Mouse (Mus musculus): ENCODE measurements around the gene Scp2d1. TPM values are rescaled to one million over a fixed set of nuclear protein-coding genes. Genes with fewer than 3 reads are reported as not detected.
A peak's percentile ranks its signal among the peaks of the same experiment; 100 is the strongest.

Gene Scp2d1
- polyA plus RNA-seq, 1 experiment from 2014 or later, result not detected

- no peak overlapping the region for H3K4me3 ChIP-seq (ENCODE audit: low read depth, low read length)
- ATAC-seq (ENCODE audit: low read depth) (no peak), DNase-seq (ENCODE audit: low spot score) (no peak)
Observed at GRCm38 (mm10) chr2:144791671-144792294, 31.7 kb upstream of the Scp2d1 start.

DNA sequence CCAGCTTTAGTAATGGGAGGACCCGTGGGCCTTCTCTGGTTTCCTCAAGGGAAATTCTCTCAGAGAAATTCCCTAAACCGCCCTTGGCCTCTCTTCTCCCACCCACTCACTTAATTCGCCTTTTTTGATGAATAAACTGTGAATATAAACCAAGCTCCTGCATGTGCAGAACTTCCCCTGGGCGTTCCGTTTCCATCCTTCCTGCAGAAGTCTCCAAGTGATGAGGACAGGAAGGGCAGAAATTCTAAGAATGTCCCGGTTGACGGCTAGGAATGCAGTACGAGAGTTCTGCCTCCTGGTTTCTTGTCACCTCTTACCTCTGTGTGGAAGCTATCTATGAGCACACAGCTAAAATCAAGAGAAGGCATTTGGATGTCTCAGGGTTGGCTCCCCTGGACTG is 25.9 kb upstream of the Scp2d1 start:
- H3K27ac ChIP-seq (replicated peaks; ENCODE audit: low read depth, low read length), result no peak overlapping the region
- no peak overlapping the region for H3K9ac ChIP-seq (ENCODE audit: low read depth, low read length)

More at GRCm38 (mm10) chr2:144791671-144792294, 31.7 kb upstream of the Scp2d1 start:
- Histone ChIP-seq H3K4me2 (ENCODE audit: low read depth, low read length) (no peak overlapping the region), H3K4me1 (ENCODE audit: control insufficient read depth, insufficient read depth, low read length) (no peaks in the 10 kb centered on the region), H3K27me3 (replicated peaks; ENCODE audit: control insufficient read depth, insufficient read depth, low read length) (no peaks in the 10 kb centered on the region), H3K36me3 (ENCODE audit: control insufficient read depth, insufficient read depth, low read length) (no peaks in the 10 kb centered on the region), H3K9me3 (ENCODE audit: control insufficient read depth, low read length) (no peaks in the 10 kb centered on the region), H3K27ac (replicated peaks; ENCODE audit: low read depth, low read length) (no peak overlapping the region), H3K9ac (ENCODE audit: low read depth, low read length) (no peak overlapping the region)
- 71% methylated on average over 14 of the region's 14 CpGs for WGBS

GRCm38 (mm10) chr2:144807766-144808754 is 15.4 kb upstream of the Scp2d1 start:
- no peak for ATAC-seq (ENCODE audit: low read depth)
- H3K9ac ChIP-seq (ENCODE audit: low read depth, low read length), result no peak overlapping the region
- H3K9me3 ChIP-seq (ENCODE audit: control insufficient read depth, low read length), result no peaks in the 10 kb centered on the region
- H3K4me2 ChIP-seq (ENCODE audit: low read depth, low read length), result no peak overlapping the region
- H3K36me3 ChIP-seq (ENCODE audit: control insufficient read depth, insufficient read depth, low read length), result no peaks in the 10 kb centered on the region
- no peak overlapping the region for H3K27ac ChIP-seq (replicated peaks; ENCODE audit: low read depth, low read length)
- no peaks in the 10 kb centered on the region; the same call in 1 of the 2 replicates for H3K4me1 ChIP-seq (ENCODE audit: control insufficient read depth, insufficient read depth, low read length)
- no peak overlapping the region for H3K4me3 ChIP-seq (ENCODE audit: low read depth, low read length)
- no peaks in the 10 kb centered on the region for H3K27me3 ChIP-seq (replicated peaks; ENCODE audit: control insufficient read depth, insufficient read depth, low read length)
- WGBS, result 54% methylated on average over 15 of the region's 15 CpGs
- DNase-seq (ENCODE audit: low spot score), result no peak

More for the DNA sequence above, 25.9 kb upstream of the Scp2d1 start:
- H3K27me3 ChIP-seq (replicated peaks; ENCODE audit: control insufficient read depth, insufficient read depth, low read length), result no peaks in the 10 kb centered on the region
- ATAC-seq (ENCODE audit: low read depth) (no peak), DNase-seq (ENCODE audit: low spot score) (no peak)
- H3K4me2 ChIP-seq (ENCODE audit: low read depth, low read length), result no peak overlapping the region
- 47% methylated on average over 8 of the region's 8 CpGs for WGBS
- H3K4me3 ChIP-seq (ENCODE audit: low read depth, low read length), result no peak overlapping the region
- no peaks in the 10 kb centered on the region for H3K4me1 ChIP-seq (ENCODE audit: control insufficient read depth, insufficient read depth, low read length)
- no peaks in the 10 kb centered on the region for H3K9me3 ChIP-seq (ENCODE audit: control insufficient read depth, low read length)
- no peaks in the 10 kb centered on the region for H3K36me3 ChIP-seq (ENCODE audit: control insufficient read depth, insufficient read depth, low read length)

DNA sequence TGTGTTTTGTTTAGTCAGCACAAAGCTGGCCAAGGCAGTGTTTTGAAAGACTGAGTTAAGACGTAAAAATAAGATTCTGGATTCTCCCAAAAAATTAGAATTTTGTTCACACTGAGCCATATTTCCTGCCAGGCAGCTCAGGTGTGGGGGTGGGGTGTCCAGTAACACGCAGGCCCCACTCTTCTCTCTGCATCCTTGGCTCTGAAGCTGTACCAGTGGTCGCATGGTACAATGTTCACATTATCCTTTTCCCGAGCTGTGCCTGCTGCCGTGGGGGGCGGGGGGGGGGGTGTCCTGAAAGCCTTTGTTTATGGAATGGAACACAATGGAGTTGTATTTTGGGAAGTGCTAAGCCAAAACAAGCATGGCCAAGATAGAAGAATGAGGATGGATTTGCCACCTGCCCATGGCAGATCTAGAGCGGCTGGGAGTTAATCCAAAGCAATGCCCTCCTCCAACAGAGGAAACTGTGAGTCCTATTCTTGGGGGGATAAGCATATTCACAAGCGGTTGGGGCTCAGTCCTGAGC is 5.1 kb downstream of the Scp2d1 start:
- Histone ChIP-seq H3K9me3 (ENCODE audit: control insufficient read depth, low read length) (0 out of 2 replicates have a peak, but pooled peaks cover 3% of the 10 kb centered on the region), H3K4me2 (ENCODE audit: low read depth, low read length) (no peak overlapping the region), H3K36me3 (ENCODE audit: control insufficient read depth, insufficient read depth, low read length) (no peaks in the 10 kb centered on the region), H3K4me3 (ENCODE audit: low read depth, low read length) (no peak overlapping the region), H3K27me3 (replicated peaks; ENCODE audit: control insufficient read depth, insufficient read depth, low read length) (no peaks in the 10 kb centered on the region), H3K27ac (replicated peaks; ENCODE audit: low read depth, low read length) (no peak overlapping the region), H3K4me1 (ENCODE audit: control insufficient read depth, insufficient read depth, low read length) (no peaks in the 10 kb centered on the region), H3K9ac (ENCODE audit: low read depth, low read length) (no peak overlapping the region)
- ATAC-seq (ENCODE audit: low read depth) (no peak), DNase-seq (ENCODE audit: low spot score) (peak; percentile 25)
- 54% methylated on average over 8 of the region's 8 CpGs for WGBS

DNA sequence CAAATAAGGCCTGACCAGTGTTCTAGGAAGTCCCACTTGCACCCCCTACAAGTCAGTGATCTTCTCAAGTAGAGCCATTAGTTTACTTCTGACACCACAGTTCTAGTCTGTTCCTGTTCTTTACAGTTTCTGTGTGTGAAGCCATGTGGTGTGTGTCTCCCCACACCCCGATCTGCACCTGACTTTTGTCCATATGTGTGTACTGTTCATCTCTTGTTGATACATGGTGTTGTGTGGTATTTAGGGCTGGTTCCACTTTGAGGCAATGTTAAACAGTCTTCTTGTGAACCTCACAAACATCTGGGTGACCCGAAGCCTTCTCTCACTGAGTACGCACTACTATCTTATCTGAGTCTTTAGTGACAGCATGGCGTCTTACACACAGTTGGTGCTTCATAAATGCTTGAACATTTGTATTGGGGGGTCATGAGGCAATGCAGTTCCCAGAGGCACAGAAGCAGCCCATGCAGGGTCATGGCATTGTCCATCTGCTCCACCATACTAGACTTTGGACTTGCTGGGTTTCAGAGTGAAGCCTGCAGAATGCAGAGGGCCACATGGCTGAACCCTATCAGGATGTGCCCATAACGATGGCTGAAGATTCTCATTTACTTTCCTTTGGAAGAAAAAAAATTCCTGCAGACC is 13.3 kb downstream of the Scp2d1 start:
- H3K4me1 ChIP-seq (ENCODE audit: control insufficient read depth, insufficient read depth, low read length), result no peaks in the 10 kb centered on the region

GRCm38 (mm10) chr2:144837312-144837679 is 13.8 kb downstream of the Scp2d1 start:
- no peak overlapping the region for H3K4me2 ChIP-seq (ENCODE audit: low read depth, low read length)
- no peak overlapping the region for H3K27ac ChIP-seq (replicated peaks; ENCODE audit: low read depth, low read length)
- H3K4me3 ChIP-seq (ENCODE audit: low read depth, low read length), result no peak overlapping the region
- H3K9me3 ChIP-seq (ENCODE audit: control insufficient read depth, low read length), result no peaks in the 10 kb centered on the region
- no peaks in the 10 kb centered on the region for H3K36me3 ChIP-seq (ENCODE audit: control insufficient read depth, insufficient read depth, low read length)
- no peak for ATAC-seq (ENCODE audit: low read depth)
- H3K27me3 ChIP-seq (replicated peaks; ENCODE audit: control insufficient read depth, insufficient read depth, low read length), result no peaks in the 10 kb centered on the region
- H3K4me1 ChIP-seq (ENCODE audit: control insufficient read depth, insufficient read depth, low read length), result no peaks in the 10 kb centered on the region
- no peak overlapping the region for H3K9ac ChIP-seq (ENCODE audit: low read depth, low read length)
- WGBS, result 77% methylated on average over 3 of the region's 3 CpGs
- peak; percentile 4 for DNase-seq (ENCODE audit: low spot score)

More for the DNA sequence above, 13.3 kb downstream of the Scp2d1 start:
- no peak overlapping the region for H3K4me3 ChIP-seq (ENCODE audit: low read depth, low read length)
- no peak overlapping the region for H3K27ac ChIP-seq (replicated peaks; ENCODE audit: low read depth, low read length)
- ATAC-seq (ENCODE audit: low read depth), result no peak
- H3K27me3 ChIP-seq (replicated peaks; ENCODE audit: control insufficient read depth, insufficient read depth, low read length), result no peaks in the 10 kb centered on the region
- no peak for DNase-seq (ENCODE audit: low spot score)
- no peaks in the 10 kb centered on the region for H3K9me3 ChIP-seq (ENCODE audit: control insufficient read depth, low read length)
- WGBS, result 89% methylated on average over 5 of the region's 5 CpGs
- H3K36me3 ChIP-seq (ENCODE audit: control insufficient read depth, insufficient read depth, low read length), result no peaks in the 10 kb centered on the region
- no peak overlapping the region for H3K4me2 ChIP-seq (ENCODE audit: low read depth, low read length)
- no peak overlapping the region for H3K9ac ChIP-seq (ENCODE audit: low read depth, low read length)

DNA sequence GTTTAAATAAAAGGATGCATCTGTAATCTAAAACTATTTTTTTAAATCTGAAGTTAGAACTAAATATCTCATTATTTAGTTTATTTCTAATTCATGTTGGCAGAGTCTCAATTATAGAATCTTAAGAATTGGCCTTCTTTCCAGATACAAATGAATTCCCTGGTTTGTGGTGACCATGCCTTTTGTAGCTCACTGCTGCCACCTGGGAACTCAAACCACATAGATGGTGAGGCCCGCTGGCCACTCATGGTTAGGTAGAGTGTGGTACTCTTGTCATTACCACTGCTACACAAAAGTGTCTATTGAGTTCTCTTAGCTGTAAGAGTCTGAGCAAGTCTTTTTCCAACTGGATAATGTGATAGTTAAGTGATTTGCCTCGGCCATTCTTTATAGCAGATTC is 45.4 kb downstream of the Scp2d1 start:
- H3K36me3 ChIP-seq (ENCODE audit: control insufficient read depth, insufficient read depth, low read length), result no peaks in the 10 kb centered on the region
- H3K9me3 ChIP-seq (ENCODE audit: control insufficient read depth, low read length), result no peaks in the 10 kb centered on the region
- no peak for ATAC-seq (ENCODE audit: low read depth)
- H3K9ac ChIP-seq (ENCODE audit: low read depth, low read length), result no peak overlapping the region
- H3K4me1 ChIP-seq (ENCODE audit: control insufficient read depth, insufficient read depth, low read length), result no peaks in the 10 kb centered on the region
- H3K27ac ChIP-seq (replicated peaks; ENCODE audit: low read depth, low read length), result no peak overlapping the region
- no peak for DNase-seq (ENCODE audit: low spot score)
- 73% methylated on average over 2 of the region's 2 CpGs for WGBS
- no peak overlapping the region for H3K4me3 ChIP-seq (ENCODE audit: low read depth, low read length)
- no peak overlapping the region for H3K4me2 ChIP-seq (ENCODE audit: low read depth, low read length)
- H3K27me3 ChIP-seq (replicated peaks; ENCODE audit: control insufficient read depth, insufficient read depth, low read length), result no peaks in the 10 kb centered on the region
